Mouse (Mus musculus) MEL (cell line): Measurements from ENCODE around the gene Nudt19. TPM values are rescaled to one million over a fixed set of nuclear protein-coding genes. Genes with fewer than 3 reads are reported as not detected.

Experiments used
- DNase-seq: peaks from one replicate; pipeline ENCODE4 v3.0.0; 2011; ENCODE audit warnings: low read depth, low spot score
- H3K27ac ChIP-seq: 2 replicates; pipeline ENCODE4 v1.5.1; 2012; ENCODE audit warnings: low read depth, mild to moderate bottlenecking, control low read depth, low read length, moderate library complexity; ENCODE audit not compliant: control insufficient read depth
- H3K27me3 ChIP-seq, 2 experiments: fragments of 150-350 bp in 1 of 2; sonication (generic) in 1 of 2; 2 replicates each; pipeline ENCODE4 v1.6.1; 2012; ENCODE audit warnings: low read length in 2 of 2, mild to moderate bottlenecking in 2 of 2, improper control_type of control experiment in 1 of 2, moderate library complexity in 1 of 2; ENCODE audit not compliant: insufficient read depth in 2 of 2, control insufficient read depth in 1 of 2
- H3K36me3 ChIP-seq, 2 experiments: 2 replicates each; pipeline ENCODE4 v1.6.1; 2012 to 2014; ENCODE audit warnings: low read length in 2 of 2, improper control_type of control experiment in 1 of 2, inconsistent platforms in 1 of 2, mild to moderate bottlenecking in 1 of 2; ENCODE audit not compliant: insufficient read depth in 2 of 2, control insufficient read depth in 1 of 2
- H3K4me1 ChIP-seq, 2 experiments: fragments of 150-350 bp in 1 of 2; sonication (generic) in 1 of 2; 2 replicates each; pipeline ENCODE4 v1.6.1; 2012; ENCODE audit warnings: low read length in 2 of 2, improper control_type of control experiment in 1 of 2, mild to moderate bottlenecking in 1 of 2; ENCODE audit not compliant: insufficient read depth in 2 of 2, control insufficient read depth in 1 of 2
- H3K4me3 ChIP-seq, 2 experiments: fragments of 150-350 bp in 1 of 2; sonication (generic) in 1 of 2; 2 replicates each; pipeline ENCODE4 v1.5.1; 2012; ENCODE audit warnings: low read depth in 2 of 2, low read length in 2 of 2, mild to moderate bottlenecking in 2 of 2, moderate library complexity in 2 of 2, control low read depth in 1 of 2, improper control_type of control experiment in 1 of 2; ENCODE audit not compliant: control insufficient read depth in 1 of 2, insufficient read depth in 1 of 2
- H3K79me2 ChIP-seq: 2 replicates; pipeline ENCODE4 v1.6.1; 2012; ENCODE audit warnings: mild to moderate bottlenecking, low read length, moderate library complexity; ENCODE audit not compliant: control insufficient read depth, poor library complexity, insufficient read depth
- H3K9ac ChIP-seq: 2 replicates; pipeline ENCODE4 v1.6.1; 2012; ENCODE audit warnings: low read depth, mild to moderate bottlenecking, control low read depth, low read length, moderate library complexity; ENCODE audit not compliant: control insufficient read depth, poor library complexity, severe bottlenecking
- H3K9me3 ChIP-seq: fragments of 150-350 bp; sonication (generic); replicated peaks from 2 replicates; pipeline ENCODE4 v1.6.1; 2012; ENCODE audit warnings: mild to moderate bottlenecking, low read length, improper control_type of control experiment, moderate library complexity; ENCODE audit not compliant: insufficient read depth
- BHLHE40 ChIP-seq: IDR thresholded peaks from 2 replicates; pipeline ENCODE4 v1.6.1; 2012; ENCODE audit warnings: low read depth, mild to moderate bottlenecking, inconsistent platforms, low read length, improper control_type of control experiment, borderline replicate concordance
- CTCF ChIP-seq, 3 experiments: IDR thresholded peaks in 2 of 3; conservative IDR thresholded peaks in 1 of 3; 2 replicates each; pipeline ENCODE4 v1.5.1; 2011 to 2012; ENCODE audit warnings: low read length in 3 of 3, low read depth in 2 of 3, mild to moderate bottlenecking in 2 of 3, improper control_type of control experiment in 1 of 3, inconsistent platforms in 1 of 3, mixed read lengths in 1 of 3, moderate library complexity in 1 of 3; ENCODE audit not compliant: control insufficient read depth in 1 of 3, insufficient read depth in 1 of 3, poor library complexity in 1 of 3, severe bottlenecking in 1 of 3
- E2F4 ChIP-seq: IDR thresholded peaks from 2 replicates; pipeline ENCODE4 v1.6.1; 2011; ENCODE audit warnings: low read depth, low read length, improper control_type of control experiment, borderline replicate concordance
- ETS1 ChIP-seq: IDR thresholded peaks from 2 replicates; pipeline ENCODE4 v1.6.1; 2012; ENCODE audit warnings: low read depth, mild to moderate bottlenecking, inconsistent platforms, low read length, improper control_type of control experiment, moderate library complexity
- GABPA ChIP-seq: IDR thresholded peaks from 2 replicates; pipeline ENCODE4 v1.6.1; 2012; ENCODE audit warnings: low read depth, mild to moderate bottlenecking, inconsistent platforms, low read length, improper control_type of control experiment, moderate library complexity
- GATA1 ChIP-seq: IDR thresholded peaks from 2 replicates; pipeline ENCODE4 v1.6.1; 2011; ENCODE audit warnings: low read depth, low read length, improper control_type of control experiment
- HCFC1 ChIP-seq: IDR thresholded peaks from 2 replicates; pipeline ENCODE4 v1.6.1; 2012; ENCODE audit warnings: low read depth, mild to moderate bottlenecking, inconsistent platforms, low read length, improper control_type of control experiment, moderate library complexity
- MAX ChIP-seq: IDR thresholded peaks from 2 replicates; pipeline ENCODE4 v1.6.1; 2011; ENCODE audit warnings: low read length, improper control_type of control experiment
- NELFE ChIP-seq: IDR thresholded peaks from 2 replicates; pipeline ENCODE4 v1.6.1; 2011; ENCODE audit warnings: low read depth, low read length, improper control_type of control experiment
- POLR2AphosphoS5 ChIP-seq: IDR thresholded peaks from 2 replicates; pipeline ENCODE4 v1.6.1; 2012; ENCODE audit warnings: low read depth, borderline replicate concordance, mild to moderate bottlenecking, inconsistent platforms, low read length, moderate library complexity, mixed read lengths
- RAD21 ChIP-seq: IDR thresholded peaks from 2 replicates; pipeline ENCODE4 v1.6.1; 2011; ENCODE audit warnings: mild to moderate bottlenecking, low read depth, low read length, improper control_type of control experiment
- SIN3A ChIP-seq: IDR thresholded peaks from 2 replicates; pipeline ENCODE4 v1.6.1; 2012; ENCODE audit warnings: low read length, improper control_type of control experiment, inconsistent platforms
- SMC3 ChIP-seq: IDR thresholded peaks from 2 replicates; pipeline ENCODE4 v1.6.1; 2011; ENCODE audit warnings: low read depth, low read length, improper control_type of control experiment
- TAL1 ChIP-seq: IDR thresholded peaks from 2 replicates; pipeline ENCODE4 v1.6.1; 2012; ENCODE audit warnings: mild to moderate bottlenecking, inconsistent platforms, low read length, moderate library complexity, mixed read lengths
- UBTF ChIP-seq: IDR thresholded peaks from 2 replicates; pipeline ENCODE4 v1.6.1; 2012; ENCODE audit warnings: low read depth, mild to moderate bottlenecking, inconsistent platforms, low read length, improper control_type of control experiment, moderate library complexity, borderline replicate concordance; ENCODE audit not compliant: insufficient read depth
- ZKSCAN1 ChIP-seq: IDR thresholded peaks from 2 replicates; pipeline ENCODE4 v1.6.1; 2012; ENCODE audit warnings: low read depth, mild to moderate bottlenecking, inconsistent platforms, low read length, improper control_type of control experiment, moderate library complexity
- ZNF384 ChIP-seq: IDR thresholded peaks from 2 replicates; pipeline ENCODE4 v1.6.1; 2012; ENCODE audit warnings: low read depth, mild to moderate bottlenecking, inconsistent platforms, low read length, improper control_type of control experiment
- polyA plus RNA-seq, 2 experiments: library from polyadenylated mRNA; stranded (reverse) in 1 of 2; unstranded in 1 of 2; fragments of >175 nt in 1 of 2; fragments of >200 nt in 1 of 2; gene quantifications; 2 replicates each; pipeline versions ENCODE4 v1.2.1 to v1.2.4; 2012; ENCODE audit warnings: low replicate concordance in 2 of 2, low read depth in 1 of 2; ENCODE audit not compliant: insufficient read length in 2 of 2, insufficient read depth in 1 of 2, missing spikeins in 1 of 2
- total RNA-seq: library from RNA; depleted of rRNA; stranded (reverse); fragments of 300-350 nt; gene quantifications from 2 replicates; pipeline ENCODE4 v1.2.3, GENCODE M21; 2012

Gene Nudt19
- total and polyA plus RNA-seq, 3 experiments = 67.6 to 631 (median 89.1) TPM

GRCm38 (mm10) chr7:35599492-35599891 lies 43.4 kb upstream of the Nudt19 start:
- Histone ChIP-seq H3K79me2 (no peaks in the 10 kb centered on the region), H3K27me3 (no peaks in the 10 kb centered on the region), H3K9me3 (no peaks in the 10 kb centered on the region), H3K27ac (no peak overlapping the region), H3K36me3 (peaks cover 17 to 20% of the 10 kb centered on the region in 2 experiments), H3K4me3 (no peak overlapping the region), H3K4me1 (peaks cover 0 to 18% of the 10 kb centered on the region in 2 experiments; a peak in 3 of 4 replicates), H3K9ac (no peak overlapping the region)
- TF ChIP-seq CTCF (IDR thresholded peaks at IDR 0.05 in 2 of 3, conservative IDR thresholded peaks at IDR 0.05 in 1 of 3; ENCODE audit: control insufficient read depth in 1 of 3, insufficient read depth in 1 of 3, low read depth in 2 of 3, low read length in 3 of 3, poor library complexity in 1 of 3, severe bottlenecking in 1 of 3) (no peak; a peak in 1 of 6 replicates), TAL1 (no peak), BHLHE40 (no peak), MAX (no peak), ZKSCAN1 (no peak), ZNF384 (no peak), RAD21 (no peak), UBTF (no peak), NELFE (no peak), HCFC1 (no peak), SMC3 (no peak), ETS1 (no peak), POLR2AphosphoS5 (no peak), E2F4 (no peak), SIN3A (no peak), GABPA (no peak)
- DNase-seq = no peak

DNA sequence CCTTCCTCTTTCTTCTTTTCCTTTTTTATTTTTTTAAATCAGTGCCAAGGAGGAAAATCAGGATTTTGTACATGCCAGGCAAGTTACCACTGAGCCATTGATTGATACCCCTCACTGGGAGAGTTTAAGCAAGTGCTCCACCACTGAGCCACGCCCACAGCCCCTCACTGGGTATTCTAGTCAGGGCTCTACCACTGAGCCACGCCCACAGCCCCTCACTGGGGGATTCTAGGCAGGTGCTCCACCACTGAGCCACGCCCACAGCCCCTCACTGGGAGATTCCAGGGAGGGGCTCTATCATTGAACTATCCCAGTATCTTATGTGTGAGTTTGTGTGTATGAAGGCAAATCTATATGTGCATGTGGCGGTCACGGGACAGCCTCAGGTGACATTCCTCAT lies 38.2 kb upstream of the Nudt19 start:
- no peak overlapping the region for H3K27ac ChIP-seq
- H3K79me2 ChIP-seq = peaks cover 11% of the 10 kb centered on the region
- TF ChIP-seq TAL1 = no peak
- TF ChIP-seq GATA1 = no peak
- no peak for TF ChIP-seq NELFE
- H3K9ac ChIP-seq = no peak overlapping the region
- no peak overlapping the region for H3K4me3 ChIP-seq
- H3K9me3 ChIP-seq = no peaks in the 10 kb centered on the region
- H3K4me1 ChIP-seq = peaks cover 6 to 14% of the 10 kb centered on the region in 2 experiments
- DNase-seq = no peak
- H3K27me3 ChIP-seq = no peaks in the 10 kb centered on the region
- peaks cover 12% of the 10 kb centered on the region in 2 experiments for H3K36me3 ChIP-seq
